ENCODE assay signal across 19 mouse cellular contexts in genomic region chr5:33371668-33372067, GRCm38 (mm10). TPM values are rescaled to one million over a fixed set of nuclear protein-coding genes. Genes with fewer than 3 reads are reported as not detected.
DNase-seq lines count a peak whose midpoint lies in the region; ATAC-seq and TF ChIP-seq lines count a peak whose summit lies in the region.
"Had no signal": no experiment of that assay in that cellular context is flagged by ENCODE, and none has a peak within 500 bp of the region (broad histone marks: within the 10 kb centered on the region; RNA-seq: fewer than 3 reads in every experiment).

No protein-coding gene starts in this region.

- peak; percentile 47 for DNase-seq in midbrain, embryonic 11.5 days (ENCODE audit: low spot score, missing footprints)
- DNase-seq in kidney, adult 18-20 months = no peak
- DNase-seq in layer of hippocampus, adult 9-10 months (ENCODE audit: low spot score) = no peak
- no peak for DNase-seq in yolk sac, embryonic 10.5 days (ENCODE audit: low spot score)
- DNase-seq: cerebellum, adult 8-10 months; gastrocnemius, adult 2 months; gastrocnemius, postnatal 36 days; layer of hippocampus, adult 9-11 months; thymus, postnatal 4 days had no signal

- H3K9me3 ChIP-seq in midbrain, embryonic 11.5 days (ENCODE audit: control insufficient read depth, low read length) = no peaks in the 10 kb centered on the region
- H3K9me3 ChIP-seq in midbrain, embryonic 13.5 days = no peaks in the 10 kb centered on the region
- no peaks in the 10 kb centered on the region for H3K9me3 ChIP-seq in liver, embryonic 16.5 days (replicated peaks; ENCODE audit: control insufficient read depth, low read length)
- H3K9me3 ChIP-seq: heart, embryonic 12.5 days had no signal

- ATAC-seq in midbrain, embryonic 11.5 days (ENCODE audit: low FRiP score) = no peak
- ATAC-seq in midbrain, embryonic 13.5 days = no peak
- peak; percentile 78 for ATAC-seq in erythroid progenitor cell, adult 5-6 weeks (replicated peaks; ENCODE audit: low FRiP score, poor library complexity, severe bottlenecking)
- ATAC-seq in liver, embryonic 16.5 days (ENCODE audit: low read depth) = peak; percentile 91
- ATAC-seq: CD4-positive, CD25-positive, alpha-beta regulatory T cell, adult 4 months; lung, postnatal 0 days had no signal

- H3K27me3 ChIP-seq in midbrain, embryonic 11.5 days (ENCODE audit: control insufficient read depth, insufficient read depth, low read length) = no peaks in the 10 kb centered on the region
- H3K27me3 ChIP-seq in midbrain, embryonic 13.5 days = no peaks in the 10 kb centered on the region
- H3K27me3 ChIP-seq in liver, embryonic 16.5 days (ENCODE audit: control insufficient read depth, insufficient read depth, low read depth, low read length) = no peaks in the 10 kb centered on the region
- H3K27me3 ChIP-seq: heart, embryonic 12.5 days had no signal

- H3K36me3 ChIP-seq in midbrain, embryonic 11.5 days (ENCODE audit: control insufficient read depth, insufficient read depth, low read length) = peaks cover 32% of the 10 kb centered on the region
- peaks cover 77% of the 10 kb centered on the region for H3K36me3 ChIP-seq in midbrain, embryonic 13.5 days
- peaks cover 24% of the 10 kb centered on the region for H3K36me3 ChIP-seq in liver, embryonic 16.5 days (ENCODE audit: control insufficient read depth, insufficient read depth)

- no peak overlapping the region for H3K4me2 ChIP-seq in midbrain, embryonic 11.5 days
- no peak overlapping the region for H3K4me2 ChIP-seq in midbrain, embryonic 13.5 days (replicated peaks)
- H3K4me2 ChIP-seq in liver, embryonic 16.5 days (ENCODE audit: low read depth, low read length) = peak overlapping the region; percentile 40
- H3K4me2 ChIP-seq: heart, embryonic 12.5 days; hindbrain, embryonic 14.5 days had no signal

- H3K4me3 ChIP-seq in midbrain, embryonic 11.5 days (ENCODE audit: low read depth, low read length) = no peak overlapping the region
- H3K4me3 ChIP-seq in midbrain, embryonic 13.5 days (replicated peaks) = no peak overlapping the region
- no peak overlapping the region for H3K4me3 ChIP-seq in bone marrow, adult 2 months (replicated peaks; ENCODE audit: control insufficient read depth, low read depth, low read length)
- H3K4me3 ChIP-seq in liver, embryonic 16.5 days (ENCODE audit: low read depth, low read length) = 0 out of 2 replicates have a peak overlapping the region, but pooled peaks have one; percentile 7
- H3K4me3 ChIP-seq: gastrocnemius, adult 2 months; heart, embryonic 12.5 days had no signal

- no peak overlapping the region for H3K9ac ChIP-seq in midbrain, embryonic 11.5 days (ENCODE audit: low read length)
- no peak overlapping the region for H3K9ac ChIP-seq in midbrain, embryonic 13.5 days (replicated peaks)
- H3K9ac ChIP-seq in liver, embryonic 16.5 days (ENCODE audit: low read depth, low read length) = peak overlapping the region; percentile 23; the same call in 1 of the 2 replicates
- H3K9ac ChIP-seq: heart, embryonic 12.5 days; hindbrain, embryonic 14.5 days had no signal

- no peaks in the 10 kb centered on the region for H3K4me1 ChIP-seq in midbrain, embryonic 11.5 days (ENCODE audit: control insufficient read depth, insufficient read depth, low read length)
- no peaks in the 10 kb centered on the region for H3K4me1 ChIP-seq in midbrain, embryonic 13.5 days (replicated peaks)
- peaks cover 7% of the 10 kb centered on the region; the same call in 1 of the 2 replicates for H3K4me1 ChIP-seq in bone marrow, adult 2 months (ENCODE audit: control insufficient read depth, insufficient read depth, low read length)
- H3K4me1 ChIP-seq in liver, embryonic 16.5 days (ENCODE audit: control insufficient read depth, low read depth, low read length) = peaks cover 20% of the 10 kb centered on the region
- H3K4me1 ChIP-seq: heart, embryonic 12.5 days had no signal

- WGBS in midbrain, embryonic 11.5 days = 93% methylated on average over 4 of the region's 4 CpGs
- 91% methylated on average over 4 of the region's 4 CpGs for WGBS in midbrain, embryonic 13.5 days
- WGBS in bone marrow, adult 2 months = 74% methylated on average over 4 of the region's 4 CpGs
- WGBS in liver, embryonic 16.5 days (ENCODE audit: insufficient replicate concordance) = 61% methylated on average over 4 of the region's 4 CpGs

- H3K27ac ChIP-seq in midbrain, embryonic 11.5 days (ENCODE audit: low read depth, low read length) = no peak overlapping the region
- H3K27ac ChIP-seq in midbrain, embryonic 13.5 days = no peak overlapping the region
- H3K27ac ChIP-seq in bone marrow, adult 2 months (ENCODE audit: control insufficient read depth, insufficient read depth, low read depth, low read length, poor library complexity) = peak overlapping the region; percentile 62
- peak overlapping the region; percentile 68 for H3K27ac ChIP-seq in liver, embryonic 16.5 days (ENCODE audit: low read length)
- H3K27ac ChIP-seq: gastrocnemius, adult 2 months; hindbrain, embryonic 14.5 days; kidney, postnatal 0 days; macrophage had no signal

- no peak for TF ChIP-seq CTCF in bone marrow, adult 2 months (IDR thresholded peaks at IDR 0.05; ENCODE audit: control insufficient read depth, insufficient read depth, low read length)

- TF ChIP-seq POLR2A in bone marrow, adult 2 months (IDR thresholded peaks at IDR 0.05; ENCODE audit: borderline replicate concordance, control insufficient read depth, low read depth, low read length) = no peak

RNA-seq across cellular contexts. Expression of gene Uvssa, which starts 6.7 kb away (rescaled TPM):
- polyA plus RNA-seq in midbrain, embryonic 11.5 days (2014; fragmentation: Nextera tagmentation; extraction: Ambion mirVana) = 5.8 and 6.1 TPM in 2 replicates
- 9.4 and 9.9 TPM in 2 replicates for polyA plus RNA-seq in midbrain, embryonic 13.5 days (2015; fragmentation: Nextera tagmentation; extraction: Ambion mirVana)
- 7.7 and 8.0 TPM in 2 replicates for polyA plus RNA-seq in bone marrow, adult 2 months (2011; ENCODE audit: insufficient read depth, insufficient read length, low replicate concordance, missing spikeins)
- total RNA-seq in erythroid progenitor cell, adult 5-6 weeks (2015; ENCODE audit: low replicate concordance) = 13.8 and 16.9 TPM in 2 replicates
- 24.5 and 28.1 TPM in 2 replicates for total RNA-seq in erythroid progenitor cell, adult 5-6 weeks (2017; ENCODE audit: low replicate concordance)
- polyA plus RNA-seq in liver, embryonic 16.5 days (2015; fragmentation: Nextera tagmentation; extraction: Ambion mirVana) = 3.0 and 3.1 TPM in 2 replicates

RNA-seq across cellular contexts. Expression of gene Maea, which starts 36.4 kb away (rescaled TPM):
- 149 and 157 TPM in 2 replicates for polyA plus RNA-seq in midbrain, embryonic 11.5 days (2014; fragmentation: Nextera tagmentation; extraction: Ambion mirVana)
- 138 and 146 TPM in 2 replicates for polyA plus RNA-seq in midbrain, embryonic 13.5 days (2015; fragmentation: Nextera tagmentation; extraction: Ambion mirVana)
- 20.2 and 32.3 TPM in 2 replicates for polyA plus RNA-seq in bone marrow, adult 2 months (2011; ENCODE audit: insufficient read depth, insufficient read length, low replicate concordance, missing spikeins)
- total RNA-seq in erythroid progenitor cell, adult 5-6 weeks (2015; ENCODE audit: low replicate concordance) = 19.7 and 33.2 TPM in 2 replicates
- total RNA-seq in erythroid progenitor cell, adult 5-6 weeks (2017; ENCODE audit: low replicate concordance) = 69.8 and 71.5 TPM in 2 replicates
- 46.2 and 49.6 TPM in 2 replicates for polyA plus RNA-seq in liver, embryonic 16.5 days (2015; fragmentation: Nextera tagmentation; extraction: Ambion mirVana)

Comparison
In these comparisons a context has a peak if more than half of its experiments do, and no peak if none do; other contexts are left out.
1. ATAC-seq: peak in erythroid progenitor cell, adult 5-6 weeks (single experiment) and liver, embryonic 16.5 days (single experiment); none in midbrain, embryonic 11.5 days (single experiment) and midbrain, embryonic 13.5 days (single experiment).
2. H3K27ac ChIP-seq: peak in bone marrow, adult 2 months (single experiment) and liver, embryonic 16.5 days (single experiment); none in midbrain, embryonic 11.5 days (single experiment) and midbrain, embryonic 13.5 days (single experiment).